Mouse (Mus musculus): Measurements from ENCODE around the gene Zfp28. TPM values are rescaled to one million over a fixed set of nuclear protein-coding genes. Genes with fewer than 3 reads are reported as not detected.

Zfp28 gene
- 0.75 and 0.86 TPM in 2 replicates for polyA plus RNA-seq (2015; fragmentation: Nextera tagmentation; extraction: Ambion mirVana)

DNA sequence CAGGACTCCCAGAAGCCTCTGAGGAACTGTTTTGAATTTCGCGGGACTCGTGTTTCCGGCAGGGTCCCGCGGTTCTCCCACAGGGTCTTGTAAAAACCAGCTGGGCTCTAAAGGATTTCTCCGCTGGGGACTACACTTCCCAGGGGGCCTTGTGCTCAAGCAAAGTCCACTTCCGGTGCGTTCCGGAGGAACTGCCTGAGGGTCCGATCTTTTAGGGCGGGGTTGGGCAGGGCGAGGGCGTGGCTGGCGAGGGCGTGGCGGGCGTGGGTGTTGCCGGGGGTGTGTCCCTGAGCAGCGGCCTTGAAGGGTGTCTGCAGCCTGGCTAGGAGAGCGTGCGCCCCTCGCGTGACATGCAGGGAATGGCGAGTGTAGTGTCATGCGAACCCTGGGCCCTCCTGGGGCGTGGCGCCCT lies at the start of gene Zfp28:
TSS of gene Zfp28 (plus strand) at position 252 of the 412 bp plus-strand sequence.
- Histone ChIP-seq H3K4me3 (ENCODE audit: low read depth, low read length) (peak within 1 kb of the TSS; percentile 55), H3K4me2 (ENCODE audit: low read depth, low read length) (peak within 1 kb of the TSS; percentile 84), H3K27ac (ENCODE audit: low read depth) (no peak within 1 kb of the TSS), H3K9ac (replicated peaks) (peak within 1 kb of the TSS; percentile 33; the same call in 1 of the 2 replicates), H3K36me3 (replicated peaks; ENCODE audit: insufficient read depth, low read length) (no peaks in the 10 kb centered on the region), H3K27me3 (ENCODE audit: insufficient read depth, low read length) (no peaks in the 10 kb centered on the region), H3K4me1 (ENCODE audit: insufficient read depth) (peaks cover 14% of the 10 kb centered on the region), H3K9me3 (ENCODE audit: low read length) (no peaks in the 10 kb centered on the region)
- peak; percentile 94 for DNase-seq
- WGBS (ENCODE audit: insufficient replicate concordance) = under 1% methylated on average over 23 of the region's 28 CpGs
- TF ChIP-seq EP300 (IDR thresholded peaks at IDR 0.05; ENCODE audit: low read depth) (no peak), CTCF (IDR thresholded peaks at IDR 0.05; ENCODE audit: low read depth) (peak; percentile 44; the same call in 1 of the 2 replicates)
- ATAC-seq = peak; percentile 97

DNA sequence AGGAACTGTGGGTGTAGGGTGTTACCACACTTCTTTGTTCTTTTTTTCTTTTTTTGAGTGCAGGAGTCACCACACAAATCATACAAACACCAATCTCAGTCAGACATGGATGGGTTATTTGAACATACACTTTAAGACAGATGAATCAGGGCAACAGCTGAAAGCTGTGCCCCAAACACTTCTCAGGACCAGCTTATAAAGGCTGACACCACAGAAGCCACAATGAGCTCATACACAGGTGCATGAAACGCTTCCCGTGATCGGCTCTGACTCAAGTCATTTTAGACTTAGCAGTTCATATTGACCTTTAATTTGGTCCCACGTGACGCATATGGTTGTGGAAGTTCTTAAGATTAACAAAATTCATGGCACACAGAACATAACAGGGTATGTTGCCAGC lies 43.2 kb upstream of the Zfp28 start:
- H3K9ac ChIP-seq (replicated peaks) = no peak overlapping the region
- H3K4me3 ChIP-seq (ENCODE audit: low read depth, low read length) = no peak overlapping the region
- no peaks in the 10 kb centered on the region for H3K27me3 ChIP-seq (ENCODE audit: insufficient read depth, low read length)
- H3K4me2 ChIP-seq (ENCODE audit: low read depth, low read length) = no peak overlapping the region
- H3K27ac ChIP-seq (ENCODE audit: low read depth) = no peak overlapping the region
- no peaks in the 10 kb centered on the region for H3K9me3 ChIP-seq (ENCODE audit: low read length)
- H3K36me3 ChIP-seq (replicated peaks; ENCODE audit: insufficient read depth, low read length) = no peaks in the 10 kb centered on the region
- no peak for ATAC-seq
- 0 out of 2 replicates have a peak, but pooled peaks cover 7% of the 10 kb centered on the region for H3K4me1 ChIP-seq (ENCODE audit: insufficient read depth)
- no peak for TF ChIP-seq CTCF (IDR thresholded peaks at IDR 0.05; ENCODE audit: low read depth)
- no peak for TF ChIP-seq EP300 (IDR thresholded peaks at IDR 0.05; ENCODE audit: low read depth)
- 69% methylated on average over 5 of the region's 5 CpGs for WGBS (ENCODE audit: insufficient replicate concordance)
- DNase-seq = no peak

DNA sequence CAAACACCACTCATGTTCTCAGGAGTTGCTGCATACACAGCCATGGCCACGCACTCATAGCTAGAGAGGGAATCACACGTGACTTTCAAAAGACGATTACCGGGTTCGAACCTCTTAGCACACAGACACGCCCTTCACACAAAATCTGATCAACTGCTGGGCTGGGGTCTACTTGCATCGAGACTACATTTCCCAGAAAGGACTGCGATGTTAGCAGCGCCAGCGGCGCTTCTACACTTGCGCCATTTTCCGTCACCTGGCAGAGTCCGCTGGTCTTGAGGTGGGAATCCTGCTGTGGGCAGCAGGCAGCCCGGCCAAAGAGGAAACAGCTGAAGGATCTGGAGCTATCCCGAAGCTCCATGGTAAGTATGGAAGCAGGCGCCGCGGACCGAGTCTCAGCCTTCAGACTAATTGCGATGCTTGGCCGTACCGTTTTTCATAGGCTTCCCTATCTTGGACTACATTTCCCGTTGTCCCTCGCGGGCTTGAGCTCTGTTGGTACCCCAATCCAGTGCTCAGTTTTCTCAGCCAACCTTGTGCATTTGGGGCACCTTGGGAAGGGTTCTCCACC lies 39.5 kb upstream of the Zfp28 start, which contains the start of gene Gm3854:
TSS of gene Gm3854 (plus strand) at position 259 of the 571 bp plus-strand sequence.
- WGBS (ENCODE audit: insufficient replicate concordance) = under 1% methylated on average over 26 of the region's 26 CpGs
- H3K9me3 ChIP-seq (ENCODE audit: low read length) = no peaks in the 10 kb centered on the region
- DNase-seq (peak; percentile 36), ATAC-seq (peak; percentile 72)
- H3K36me3 ChIP-seq (replicated peaks; ENCODE audit: insufficient read depth, low read length) = no peaks in the 10 kb centered on the region
- TF ChIP-seq CTCF (IDR thresholded peaks at IDR 0.05; ENCODE audit: low read depth) = no peak
- TF ChIP-seq EP300 (IDR thresholded peaks at IDR 0.05; ENCODE audit: low read depth) = no peak
- H3K27ac ChIP-seq (ENCODE audit: low read depth) = no peak within 1 kb of the TSS
- no peaks in the 10 kb centered on the region for H3K27me3 ChIP-seq (ENCODE audit: insufficient read depth, low read length)
- H3K4me3 ChIP-seq (ENCODE audit: low read depth, low read length) = peak within 1 kb of the TSS; percentile 59
- H3K4me1 ChIP-seq (ENCODE audit: insufficient read depth) = 0 out of 2 replicates have a peak, but pooled peaks cover 7% of the 10 kb centered on the region
- peak within 1 kb of the TSS; percentile 78 for H3K4me2 ChIP-seq (ENCODE audit: low read depth, low read length)
- H3K9ac ChIP-seq (replicated peaks) = peak within 1 kb of the TSS; percentile 60

DNA sequence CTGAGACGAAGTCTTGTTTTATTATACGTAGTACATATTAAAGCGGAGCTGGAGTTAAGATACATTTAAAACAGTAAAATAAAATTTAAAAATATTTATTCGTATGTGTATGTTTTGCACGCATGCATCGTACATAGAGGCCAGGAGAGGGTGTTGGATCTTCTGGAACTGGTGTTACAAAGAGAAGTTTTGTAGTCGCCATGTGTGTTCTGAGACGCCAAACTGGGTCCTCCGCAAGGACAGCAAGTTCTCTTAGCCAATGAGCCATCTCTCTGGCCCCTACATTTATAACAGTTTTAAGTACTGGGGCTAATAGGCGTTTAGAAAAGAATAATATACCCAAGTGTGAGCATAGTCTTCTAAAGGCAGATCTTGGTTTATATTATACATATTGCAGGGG lies 39.0 kb upstream of the Zfp28 start:
- Histone ChIP-seq H3K4me1 (ENCODE audit: insufficient read depth) (0 out of 2 replicates have a peak, but pooled peaks cover 7% of the 10 kb centered on the region), H3K4me3 (ENCODE audit: low read depth, low read length) (peak overlapping the region; percentile 59), H3K9ac (replicated peaks) (no peak overlapping the region; the same call in 1 of the 2 replicates), H3K4me2 (ENCODE audit: low read depth, low read length) (peak overlapping the region; percentile 78), H3K9me3 (ENCODE audit: low read length) (no peaks in the 10 kb centered on the region), H3K27ac (ENCODE audit: low read depth) (no peak overlapping the region), H3K36me3 (replicated peaks; ENCODE audit: insufficient read depth, low read length) (no peaks in the 10 kb centered on the region), H3K27me3 (ENCODE audit: insufficient read depth, low read length) (no peaks in the 10 kb centered on the region)
- DNase-seq (no peak), ATAC-seq (no peak)
- WGBS (ENCODE audit: insufficient replicate concordance) = 35% methylated on average over 10 of the region's 10 CpGs
- no peak for TF ChIP-seq CTCF (IDR thresholded peaks at IDR 0.05; ENCODE audit: low read depth)
- no peak for TF ChIP-seq EP300 (IDR thresholded peaks at IDR 0.05; ENCODE audit: low read depth)

DNA sequence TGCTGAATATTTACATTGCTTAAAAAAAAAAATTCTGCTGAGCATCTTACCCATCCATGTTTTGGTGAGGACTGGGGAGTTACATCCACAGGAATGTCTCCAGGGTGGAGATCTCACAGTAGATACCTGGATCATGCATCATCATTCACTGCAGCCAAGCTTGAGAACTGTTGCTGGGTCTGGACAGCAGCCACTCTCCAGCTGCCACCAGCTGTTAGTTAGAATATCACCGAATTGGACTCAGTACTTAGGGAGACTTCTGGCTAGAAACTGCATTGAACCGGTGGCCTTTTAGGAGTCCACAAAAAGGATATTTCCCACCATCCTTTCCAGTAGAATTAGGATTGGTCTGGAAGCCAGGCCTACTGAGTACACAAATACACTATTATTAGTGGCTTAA lies 25.0 kb upstream of the Zfp28 start:
- Histone ChIP-seq H3K9me3 (ENCODE audit: low read length) (no peaks in the 10 kb centered on the region), H3K9ac (replicated peaks) (no peak overlapping the region), H3K4me1 (ENCODE audit: insufficient read depth) (peaks cover 3% of the 10 kb centered on the region; the same call in 1 of the 2 replicates), H3K4me3 (ENCODE audit: low read depth, low read length) (no peak overlapping the region), H3K36me3 (replicated peaks; ENCODE audit: insufficient read depth, low read length) (no peaks in the 10 kb centered on the region), H3K4me2 (ENCODE audit: low read depth, low read length) (no peak overlapping the region), H3K27me3 (ENCODE audit: insufficient read depth, low read length) (no peaks in the 10 kb centered on the region), H3K27ac (ENCODE audit: low read depth) (no peak overlapping the region)
- ATAC-seq (no peak), DNase-seq (no peak)
- 66% methylated on average over 2 of the region's 2 CpGs for WGBS (ENCODE audit: insufficient replicate concordance)
- TF ChIP-seq EP300 (IDR thresholded peaks at IDR 0.05; ENCODE audit: low read depth) (no peak), CTCF (IDR thresholded peaks at IDR 0.05; ENCODE audit: low read depth) (no peak)

DNA sequence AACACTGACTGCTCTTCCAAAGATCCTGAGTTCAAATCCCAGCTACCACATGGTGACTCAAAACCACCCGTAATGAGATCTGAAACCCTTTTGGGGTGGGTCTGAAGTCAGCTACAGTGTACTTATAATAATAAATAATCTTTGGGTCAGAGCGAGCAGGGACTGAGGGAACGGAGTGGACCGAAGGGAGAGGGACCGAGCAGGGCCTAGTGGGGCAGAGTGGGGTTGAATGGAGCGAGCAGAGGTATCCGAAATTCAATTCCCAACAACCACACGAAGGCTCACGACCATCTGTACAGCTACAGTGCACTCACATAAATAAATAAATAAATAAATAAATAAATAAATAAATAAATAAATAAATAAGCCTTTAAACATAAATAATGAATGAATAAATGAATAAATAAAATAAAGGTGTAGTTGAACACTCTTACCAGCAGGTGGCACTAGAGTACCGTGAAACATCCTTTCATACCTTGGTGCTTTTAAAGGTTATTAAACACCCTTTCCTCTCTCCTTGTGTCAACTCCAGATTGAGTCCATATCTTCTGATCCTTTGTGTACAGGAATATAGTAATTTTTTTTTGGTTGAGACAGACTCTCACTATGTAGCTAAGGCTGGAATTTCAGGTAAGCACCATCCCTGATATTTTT lies 24.0 kb upstream of the Zfp28 start:
- Histone ChIP-seq H3K27me3 (ENCODE audit: insufficient read depth, low read length) (no peaks in the 10 kb centered on the region), H3K9ac (replicated peaks) (no peak overlapping the region), H3K27ac (ENCODE audit: low read depth) (no peak overlapping the region), H3K4me3 (ENCODE audit: low read depth, low read length) (no peak overlapping the region), H3K4me1 (ENCODE audit: insufficient read depth) (peaks cover 10% of the 10 kb centered on the region; the same call in 1 of the 2 replicates), H3K36me3 (replicated peaks; ENCODE audit: insufficient read depth, low read length) (no peaks in the 10 kb centered on the region), H3K4me2 (ENCODE audit: low read depth, low read length) (no peak overlapping the region), H3K9me3 (ENCODE audit: low read length) (no peaks in the 10 kb centered on the region)
- ATAC-seq = no peak
- no peak for TF ChIP-seq EP300 (IDR thresholded peaks at IDR 0.05; ENCODE audit: low read depth)
- peak; percentile 77 for TF ChIP-seq CTCF (IDR thresholded peaks at IDR 0.05; ENCODE audit: low read depth)
- peak; percentile 40 for DNase-seq
- 48% methylated on average over 10 of the region's 10 CpGs for WGBS (ENCODE audit: insufficient replicate concordance)

Data from liver, postnatal 0 days (tissue).